Mouse (Mus musculus): ENCODE measurements around the gene Fbxo9.

- no peak for TF ChIP-seq TAL1 (IDR thresholded peaks at IDR 0.05; ENCODE audit: low read length)
- no peak for TF ChIP-seq GATA1 (IDR thresholded peaks at IDR 0.05; ENCODE audit: low read length)
Observed at GRCm38 (mm10) chr9:78046755-78047154, 62.1 kb downstream of the Fbxo9 start.

All from erythroblast, embryonic 14.5 days (primary cell).